Mouse (Mus musculus): ENCODE data around the gene Helb. TPM values are rescaled to one million over a fixed set of nuclear protein-coding genes. Genes with fewer than 3 reads are reported as not detected.

Helb gene
- polyA plus RNA-seq (2015; fragmentation: Nextera tagmentation; extraction: Ambion mirVana), result 3.6 and 5.0 TPM in 2 replicates

DNA sequence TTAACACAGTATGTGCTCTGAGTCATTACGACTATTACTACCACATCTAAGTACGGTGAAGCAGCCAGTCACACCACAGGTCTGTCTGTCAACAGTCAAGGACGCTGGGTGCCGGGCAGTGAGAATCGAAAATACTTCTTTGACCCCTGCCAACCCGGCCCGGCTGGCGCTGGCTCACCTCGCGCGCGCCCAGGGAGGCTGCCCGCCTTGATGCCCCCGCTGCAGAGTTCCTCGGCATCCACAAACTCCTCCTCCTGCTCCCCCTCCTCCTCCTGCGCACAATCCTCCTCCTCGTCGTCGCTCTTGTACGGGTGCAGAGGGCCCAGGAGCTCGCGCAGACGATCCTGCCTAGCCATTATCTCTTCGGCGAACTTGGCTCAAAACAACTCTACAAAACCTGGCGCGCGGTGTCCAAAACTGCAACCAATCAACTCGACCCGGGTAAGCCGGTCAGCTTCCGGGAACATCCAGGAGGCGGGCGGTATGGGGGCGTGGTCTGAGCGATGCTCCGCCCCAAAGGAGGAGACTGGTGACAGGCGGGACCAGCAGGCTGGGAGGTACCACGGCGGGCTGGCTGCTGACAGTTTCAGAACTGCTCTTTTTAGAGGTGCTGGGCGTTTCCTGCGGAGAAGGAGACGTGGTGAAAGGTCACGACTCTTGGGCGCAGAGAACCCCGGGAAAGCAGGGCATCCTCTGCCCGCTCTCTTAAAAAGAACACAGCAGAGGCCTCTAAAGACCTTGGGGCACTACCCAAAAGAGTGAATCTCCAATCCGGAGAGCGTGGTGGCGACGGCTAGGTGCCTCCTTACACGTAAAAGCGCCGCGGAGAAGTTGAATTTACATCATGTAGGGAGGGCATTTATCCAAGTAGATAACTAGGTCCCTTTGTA lies at the start of gene Helb:
Helb (minus strand) TSS at position 481 of the 890 bp plus-strand sequence.
- Histone ChIP-seq H3K27ac (ENCODE audit: low read depth) (peak within 1 kb of the TSS; percentile 99), H3K4me3 (ENCODE audit: low read depth, low read length) (peak within 1 kb of the TSS; percentile 83), H3K4me1 (ENCODE audit: insufficient read depth) (peaks cover 4% of the 10 kb centered on the region; the same call in 1 of the 2 replicates), H3K9me3 (ENCODE audit: low read length) (no peaks in the 10 kb centered on the region), H3K4me2 (ENCODE audit: low read depth, low read length) (peak within 1 kb of the TSS; percentile 74), H3K36me3 (replicated peaks; ENCODE audit: insufficient read depth, low read length) (peaks cover 10% of the 10 kb centered on the region), H3K9ac (replicated peaks) (peak within 1 kb of the TSS; percentile 87), H3K27me3 (ENCODE audit: insufficient read depth, low read length) (no peaks in the 10 kb centered on the region)
- ATAC-seq (peak; percentile 99), DNase-seq (peak; percentile 100)
- no peak for TF ChIP-seq CTCF (IDR thresholded peaks at IDR 0.05; ENCODE audit: low read depth)
- TF ChIP-seq EP300 (IDR thresholded peaks at IDR 0.05; ENCODE audit: low read depth), result 0 out of 2 replicates have a peak, but pooled peaks have one; percentile 51
- WGBS (ENCODE audit: insufficient replicate concordance), result under 1% methylated on average over 55 of the region's 55 CpGs

DNA sequence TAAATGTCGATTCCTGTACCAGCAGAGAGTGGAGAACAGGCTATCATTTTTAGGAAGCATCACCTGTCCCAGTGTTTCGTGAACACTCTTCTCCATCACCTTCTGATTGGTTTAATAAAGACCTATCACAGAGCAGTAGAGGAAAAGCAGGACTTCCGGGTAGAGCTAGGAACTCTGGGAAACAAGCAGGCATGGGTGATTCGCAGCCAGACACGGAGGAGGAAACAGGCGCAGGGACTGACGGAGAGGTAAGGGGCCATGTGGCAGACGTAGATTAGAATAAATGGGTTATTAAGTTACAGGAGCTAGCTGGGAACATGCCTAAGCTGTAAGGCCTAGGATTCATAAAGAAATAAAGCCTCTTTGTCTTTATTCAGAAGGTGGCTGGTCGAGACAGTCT lies 47.7 kb upstream of the Helb start:
- no peak overlapping the region for H3K9ac ChIP-seq (replicated peaks)
- WGBS (ENCODE audit: insufficient replicate concordance), result 83% methylated on average over 9 of the region's 9 CpGs
- H3K36me3 ChIP-seq (replicated peaks; ENCODE audit: insufficient read depth, low read length), result no peaks in the 10 kb centered on the region
- no peak overlapping the region for H3K4me2 ChIP-seq (ENCODE audit: low read depth, low read length)
- ATAC-seq (no peak), DNase-seq (no peak)
- TF ChIP-seq EP300 (IDR thresholded peaks at IDR 0.05; ENCODE audit: low read depth) (no peak), CTCF (IDR thresholded peaks at IDR 0.05; ENCODE audit: low read depth) (no peak)
- H3K27ac ChIP-seq (ENCODE audit: low read depth), result no peak overlapping the region
- no peaks in the 10 kb centered on the region for H3K27me3 ChIP-seq (ENCODE audit: insufficient read depth, low read length)
- no peaks in the 10 kb centered on the region for H3K9me3 ChIP-seq (ENCODE audit: low read length)
- no peak overlapping the region for H3K4me3 ChIP-seq (ENCODE audit: low read depth, low read length)
- no peaks in the 10 kb centered on the region; the same call in 1 of the 2 replicates for H3K4me1 ChIP-seq (ENCODE audit: insufficient read depth)

- Histone ChIP-seq H3K27me3 (ENCODE audit: insufficient read depth, low read length) (no peaks in the 10 kb centered on the region), H3K4me1 (ENCODE audit: insufficient read depth) (no peaks in the 10 kb centered on the region), H3K36me3 (replicated peaks; ENCODE audit: insufficient read depth, low read length) (no peaks in the 10 kb centered on the region), H3K4me3 (ENCODE audit: low read depth, low read length) (no peak overlapping the region), H3K4me2 (ENCODE audit: low read depth, low read length) (no peak overlapping the region), H3K9me3 (ENCODE audit: low read length) (no peaks in the 10 kb centered on the region), H3K27ac (ENCODE audit: low read depth) (no peak overlapping the region), H3K9ac (replicated peaks) (no peak overlapping the region)
- TF ChIP-seq EP300 (IDR thresholded peaks at IDR 0.05; ENCODE audit: low read depth) (no peak), CTCF (IDR thresholded peaks at IDR 0.05; ENCODE audit: low read depth) (no peak)
- 62% methylated on average over 2 of the region's 2 CpGs for WGBS (ENCODE audit: insufficient replicate concordance)
- ATAC-seq (no peak), DNase-seq (no peak)
Measured at GRCm38 (mm10) chr10:120153911-120154310, 41.1 kb upstream of the Helb start.

DNA sequence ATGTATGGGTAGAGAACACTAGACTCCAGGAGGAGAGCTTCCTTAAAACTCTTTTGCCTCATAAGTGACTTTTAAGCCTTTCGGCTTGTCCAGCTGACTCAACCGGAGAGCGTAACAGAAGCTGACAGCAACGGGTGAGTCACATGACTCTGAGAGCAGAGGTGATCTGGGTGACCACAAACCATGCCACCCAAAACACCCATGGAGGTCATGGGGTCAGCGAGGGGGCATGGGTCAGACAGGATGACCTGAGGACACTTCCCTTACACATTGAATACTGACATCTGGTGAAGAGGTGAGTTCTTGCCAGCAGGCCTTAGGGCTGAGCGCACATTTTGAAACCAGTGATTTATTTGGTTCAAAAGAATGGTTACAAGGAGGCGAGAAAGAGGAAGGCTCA lies 38.9 kb upstream of the Helb start:
- Histone ChIP-seq H3K27ac (ENCODE audit: low read depth) (no peak overlapping the region), H3K9ac (replicated peaks) (no peak overlapping the region), H3K36me3 (replicated peaks; ENCODE audit: insufficient read depth, low read length) (no peaks in the 10 kb centered on the region), H3K27me3 (ENCODE audit: insufficient read depth, low read length) (no peaks in the 10 kb centered on the region), H3K4me1 (ENCODE audit: insufficient read depth) (no peaks in the 10 kb centered on the region), H3K9me3 (ENCODE audit: low read length) (no peaks in the 10 kb centered on the region), H3K4me2 (ENCODE audit: low read depth, low read length) (no peak overlapping the region), H3K4me3 (ENCODE audit: low read depth, low read length) (no peak overlapping the region)
- TF ChIP-seq EP300 (IDR thresholded peaks at IDR 0.05; ENCODE audit: low read depth), result no peak
- TF ChIP-seq CTCF (IDR thresholded peaks at IDR 0.05; ENCODE audit: low read depth), result no peak
- no peak for DNase-seq
- WGBS (ENCODE audit: insufficient replicate concordance), result 82% methylated on average over 7 of the region's 7 CpGs
- ATAC-seq, result no peak

DNA sequence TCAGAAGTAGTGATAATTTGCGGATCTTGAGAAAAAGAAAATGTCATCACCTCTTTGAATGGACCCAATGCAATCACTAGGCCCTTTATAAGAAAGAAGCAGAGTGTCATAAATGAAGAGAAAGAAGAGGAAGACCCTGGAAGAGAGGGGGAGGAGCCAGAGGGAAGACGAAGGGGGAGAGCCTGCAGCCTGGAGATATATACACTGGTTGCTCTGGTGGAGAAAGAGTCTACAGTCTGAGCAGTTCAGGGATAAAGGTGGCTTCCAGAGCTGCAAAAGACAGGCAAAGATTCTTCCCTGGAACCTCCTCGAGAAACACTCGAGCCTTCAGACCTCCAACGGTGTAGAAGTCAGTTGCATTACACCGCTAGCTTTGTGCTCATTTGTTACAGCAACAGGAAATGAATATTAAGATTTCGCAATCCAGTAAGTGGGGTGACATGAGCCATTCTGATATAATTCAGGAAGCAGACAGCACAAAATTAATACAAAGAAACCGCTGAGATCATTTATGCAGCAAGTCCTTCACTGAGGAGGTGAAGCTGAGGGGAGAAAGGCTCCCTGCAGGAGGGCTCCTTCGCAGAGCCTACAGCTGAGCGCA lies 28.2 kb upstream of the Helb start:
- Histone ChIP-seq H3K9ac (replicated peaks) (no peak overlapping the region), H3K36me3 (replicated peaks; ENCODE audit: insufficient read depth, low read length) (no peaks in the 10 kb centered on the region), H3K4me1 (ENCODE audit: insufficient read depth) (peaks cover 4% of the 10 kb centered on the region; the same call in 1 of the 2 replicates), H3K9me3 (ENCODE audit: low read length) (no peaks in the 10 kb centered on the region; the same call in 1 of the 2 replicates), H3K4me3 (ENCODE audit: low read depth, low read length) (no peak overlapping the region), H3K27me3 (ENCODE audit: insufficient read depth, low read length) (no peaks in the 10 kb centered on the region), H3K4me2 (ENCODE audit: low read depth, low read length) (0 out of 2 replicates have a peak overlapping the region, but pooled peaks have one; percentile 33), H3K27ac (ENCODE audit: low read depth) (0 out of 2 replicates have a peak overlapping the region, but pooled peaks have one; percentile 9)
- no peak for DNase-seq
- no peak for ATAC-seq
- TF ChIP-seq CTCF (IDR thresholded peaks at IDR 0.05; ENCODE audit: low read depth), result no peak
- TF ChIP-seq EP300 (IDR thresholded peaks at IDR 0.05; ENCODE audit: low read depth), result no peak
- WGBS (ENCODE audit: insufficient replicate concordance), result 31% methylated on average over 10 of the region's 10 CpGs

GRCm38 (mm10) chr10:120140193-120140592 lies 27.4 kb upstream of the Helb start:
- Histone ChIP-seq H3K9ac (replicated peaks) (no peak overlapping the region), H3K27ac (ENCODE audit: low read depth) (no peak overlapping the region), H3K4me2 (ENCODE audit: low read depth, low read length) (no peak overlapping the region), H3K9me3 (ENCODE audit: low read length) (no peaks in the 10 kb centered on the region; the same call in 1 of the 2 replicates), H3K4me1 (ENCODE audit: insufficient read depth) (peaks cover 4% of the 10 kb centered on the region; the same call in 1 of the 2 replicates), H3K4me3 (ENCODE audit: low read depth, low read length) (no peak overlapping the region), H3K27me3 (ENCODE audit: insufficient read depth, low read length) (no peaks in the 10 kb centered on the region), H3K36me3 (replicated peaks; ENCODE audit: insufficient read depth, low read length) (no peaks in the 10 kb centered on the region)
- no peak for TF ChIP-seq EP300 (IDR thresholded peaks at IDR 0.05; ENCODE audit: low read depth)
- no peak for TF ChIP-seq CTCF (IDR thresholded peaks at IDR 0.05; ENCODE audit: low read depth)
- ATAC-seq, result no peak
- WGBS (ENCODE audit: insufficient replicate concordance), result 38% methylated on average over 4 of the region's 4 CpGs
- DNase-seq, result no peak
